Mouse (Mus musculus): ENCODE data around the gene Ift81. TPM values are rescaled to one million over a fixed set of nuclear protein-coding genes. Genes with fewer than 3 reads are reported as not detected.
A peak's percentile ranks its signal among the peaks of the same experiment; 100 is the strongest.

Ift81 gene
- total RNA-seq, 2 experiments from 2014 or later: 46.4 to 49.2 TPM

GRCm38 (mm10) chr5:122624952-122625479, 10.7 kb upstream of the Ift81 start:
- intact Hi-C loops (cut with DNase I): loop anchor here (5.0 kb wide), 1 partner anchor 203 kb away; the partner anchor contains the start of gene Anapc7
- Histone ChIP-seq H3K27ac (no peak overlapping the region), H3K4me3 (no peak overlapping the region)
- DNase-seq (ENCODE audit: extremely low spot score in 1 of 2, low spot score in 2 of 2): no peak
- TF ChIP-seq CTCF (IDR thresholded peaks at IDR 0.05): no peak

- no peak for TF ChIP-seq CTCF (IDR thresholded peaks at IDR 0.05)
- Histone ChIP-seq H3K4me3 (no peak overlapping the region), H3K27ac (no peak overlapping the region)
- intact Hi-C loops (cut with DNase I): no loop called here
- DNase-seq (ENCODE audit: extremely low spot score in 1 of 2, low spot score in 2 of 2): no peak
Observed at GRCm38 (mm10) chr5:122623861-122624260, 9.5 kb upstream of the Ift81 start.

GRCm38 (mm10) chr5:122622526-122622925, 8.2 kb upstream of the Ift81 start:
- intact Hi-C loops (cut with DNase I): no loop called here
- no peak for TF ChIP-seq CTCF (IDR thresholded peaks at IDR 0.05)

GRCm38 (mm10) chr5:122621376-122621886, 7.1 kb upstream of the Ift81 start:
- no peak for TF ChIP-seq CTCF (IDR thresholded peaks at IDR 0.05)
- no peak overlapping the region for H3K4me3 ChIP-seq
- intact Hi-C loops (cut with DNase I): no loop called here
- DNase-seq (ENCODE audit: extremely low spot score in 1 of 2, low spot score in 2 of 2): no peak
- H3K27ac ChIP-seq: peak overlapping the region; percentile 76

More at GRCm38 (mm10) chr5:122622526-122622925, 8.2 kb upstream of the Ift81 start:
- Histone ChIP-seq H3K27ac (no peak overlapping the region), H3K4me3 (no peak overlapping the region)
- no peak for DNase-seq (ENCODE audit: extremely low spot score in 1 of 2, low spot score in 2 of 2)

GRCm38 (mm10) chr5:122619686-122620296, 5.5 kb upstream of the Ift81 start:
- intact Hi-C loops (cut with DNase I): no loop called here
- DNase-seq (ENCODE audit: extremely low spot score in 1 of 2, low spot score in 2 of 2): no peak
- TF ChIP-seq CTCF (IDR thresholded peaks at IDR 0.05): no peak
- Histone ChIP-seq H3K27ac (peak overlapping the region; percentile 80), H3K4me3 (no peak overlapping the region)

- TF ChIP-seq CTCF (IDR thresholded peaks at IDR 0.05): no peak
- no peak for DNase-seq (ENCODE audit: extremely low spot score in 1 of 2, low spot score in 2 of 2)
- Histone ChIP-seq H3K4me3 (no peak overlapping the region), H3K27ac (peak overlapping the region; percentile 80)
- intact Hi-C loops (cut with DNase I): no loop called here
Observed at GRCm38 (mm10) chr5:122617718-122618117, 3.4 kb upstream of the Ift81 start.

- intact Hi-C loops (cut with DNase I): loop anchor here (5.0 kb wide), 2 partner anchors 44 to 64 kb away; no protein-coding TSS in a partner anchor
- TF ChIP-seq CTCF (IDR thresholded peaks at IDR 0.05): no peak
- DNase-seq (ENCODE audit: extremely low spot score in 1 of 2, low spot score in 2 of 2): no peak
- Histone ChIP-seq H3K4me3 (no peak overlapping the region), H3K27ac (no peak overlapping the region; the same call in 1 of the 2 replicates)
Observed at GRCm38 (mm10) chr5:122611651-122612050, 2.7 kb downstream of the Ift81 start.

GRCm38 (mm10) chr5:122604894-122605293, 9.4 kb downstream of the Ift81 start:
- intact Hi-C loops (cut with DNase I): no loop called here
- DNase-seq (ENCODE audit: extremely low spot score in 1 of 2, low spot score in 2 of 2): no peak
- no peak for TF ChIP-seq CTCF (IDR thresholded peaks at IDR 0.05)
- Histone ChIP-seq H3K27ac (no peak overlapping the region; the same call in 1 of the 2 replicates), H3K4me3 (no peak overlapping the region)

GRCm38 (mm10) chr5:122602233-122602632, 12.1 kb downstream of the Ift81 start:
- intact Hi-C loops (cut with DNase I): no loop called here
- TF ChIP-seq CTCF (IDR thresholded peaks at IDR 0.05): no peak; the same call in 1 of the 2 replicates
- DNase-seq (ENCODE audit: extremely low spot score in 1 of 2, low spot score in 2 of 2): no peak
- Histone ChIP-seq H3K4me3 (no peak overlapping the region), H3K27ac (peak overlapping the region; percentile 16)

GRCm38 (mm10) chr5:122595470-122595869, 18.8 kb downstream of the Ift81 start:
- intact Hi-C loops (cut with DNase I): no loop called here

GRCm38 (mm10) chr5:122589891-122590290, 24.4 kb downstream of the Ift81 start:
- no peak for TF ChIP-seq CTCF (IDR thresholded peaks at IDR 0.05)
- H3K27ac ChIP-seq: no peak overlapping the region
- no peak for DNase-seq (ENCODE audit: extremely low spot score in 1 of 2, low spot score in 2 of 2)
- intact Hi-C loops (cut with DNase I): no loop called here
- no peak overlapping the region for H3K4me3 ChIP-seq

More at GRCm38 (mm10) chr5:122595470-122595869, 18.8 kb downstream of the Ift81 start:
- no peak for DNase-seq (ENCODE audit: extremely low spot score in 1 of 2, low spot score in 2 of 2)
- TF ChIP-seq CTCF (IDR thresholded peaks at IDR 0.05): no peak
- Histone ChIP-seq H3K4me3 (no peak overlapping the region), H3K27ac (no peak overlapping the region)

- TF ChIP-seq CTCF (IDR thresholded peaks at IDR 0.05): no peak
- no peak overlapping the region for H3K4me3 ChIP-seq
- peak overlapping the region; percentile 60 for H3K27ac ChIP-seq
- intact Hi-C loops (cut with DNase I): no loop called here
- peak in 1 of 2 experiments; percentile 44 for DNase-seq (ENCODE audit: extremely low spot score in 1 of 2, low spot score in 2 of 2)
Observed at GRCm38 (mm10) chr5:122585546-122585945, 28.8 kb downstream of the Ift81 start.

Data from left cerebral cortex, adult 2 months (tissue).